Mouse (Mus musculus) left cerebral cortex, adult 11 months (tissue): Measurements from ENCODE around the gene Spata20.

ENCODE experiments used
- DNase-seq: peaks from one replicate; pipeline ENCODE4 v3.0.0; 2022; ENCODE audit warnings: low spot score

Spata20 gene

DNA sequence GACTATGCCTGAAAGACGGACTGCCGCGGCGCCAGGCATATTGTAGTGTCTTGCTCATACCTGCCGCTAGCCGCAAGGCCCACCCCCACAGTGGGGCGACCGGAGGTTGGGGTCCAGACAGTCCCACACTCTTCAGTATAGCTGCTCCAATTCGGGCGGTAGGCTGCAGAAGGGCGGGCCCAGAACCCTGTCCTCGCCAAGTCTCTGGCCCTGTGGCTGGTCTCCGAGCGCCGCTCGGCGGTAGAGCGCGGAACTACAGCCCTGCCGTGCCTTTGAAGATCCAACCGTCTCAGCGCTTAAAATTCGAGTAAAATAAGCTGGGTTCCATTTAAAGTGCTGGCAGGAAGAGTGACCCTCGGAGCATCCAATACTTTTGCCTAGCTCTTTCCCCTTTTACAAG, at the start of gene Spata20:
Spata20 (minus strand) TSS at position 179 of the 400 bp plus-strand sequence.
- DNase-seq = peak; percentile 75

DNA sequence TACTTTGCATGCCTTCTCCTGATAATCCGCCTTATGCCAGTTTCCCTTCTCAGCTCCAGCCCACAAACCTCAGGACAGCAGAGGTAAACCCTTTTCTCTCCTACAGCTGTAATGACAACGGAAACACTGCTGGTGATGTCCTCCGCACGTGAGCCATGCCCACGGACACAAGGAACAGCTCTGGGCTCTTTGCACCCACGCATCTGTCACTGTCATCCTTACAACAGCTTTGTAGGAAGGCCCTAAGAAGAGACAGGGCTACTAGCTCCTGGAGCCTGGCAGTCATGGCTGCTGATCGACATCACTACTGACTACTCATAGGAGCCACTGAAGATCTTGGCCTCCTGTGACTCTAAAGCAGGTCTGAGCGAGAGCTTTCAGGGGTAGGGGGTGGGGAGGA, 47.2 kb upstream of the Spata20 start:
- DNase-seq = no peak

DNA sequence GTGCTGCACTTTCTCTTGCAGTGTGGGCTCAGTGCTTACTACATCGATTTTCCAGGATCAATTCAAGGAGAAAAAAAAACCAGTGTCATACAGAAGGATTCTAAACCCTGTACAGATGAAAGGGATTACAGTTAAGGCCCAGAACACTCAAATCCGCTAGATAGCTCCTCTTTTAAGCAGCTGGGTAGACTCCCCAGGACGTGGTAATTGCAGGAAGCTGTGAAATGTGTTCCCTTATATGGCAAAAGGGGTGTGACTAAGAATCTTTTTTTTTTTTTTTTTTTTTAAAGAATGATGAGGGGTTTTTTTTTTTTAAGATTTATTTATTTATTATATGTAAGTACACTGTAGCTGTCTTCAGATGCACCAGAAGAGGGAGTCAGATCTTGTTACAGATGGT, 42.9 kb upstream of the Spata20 start:
- no peak for DNase-seq

DNA sequence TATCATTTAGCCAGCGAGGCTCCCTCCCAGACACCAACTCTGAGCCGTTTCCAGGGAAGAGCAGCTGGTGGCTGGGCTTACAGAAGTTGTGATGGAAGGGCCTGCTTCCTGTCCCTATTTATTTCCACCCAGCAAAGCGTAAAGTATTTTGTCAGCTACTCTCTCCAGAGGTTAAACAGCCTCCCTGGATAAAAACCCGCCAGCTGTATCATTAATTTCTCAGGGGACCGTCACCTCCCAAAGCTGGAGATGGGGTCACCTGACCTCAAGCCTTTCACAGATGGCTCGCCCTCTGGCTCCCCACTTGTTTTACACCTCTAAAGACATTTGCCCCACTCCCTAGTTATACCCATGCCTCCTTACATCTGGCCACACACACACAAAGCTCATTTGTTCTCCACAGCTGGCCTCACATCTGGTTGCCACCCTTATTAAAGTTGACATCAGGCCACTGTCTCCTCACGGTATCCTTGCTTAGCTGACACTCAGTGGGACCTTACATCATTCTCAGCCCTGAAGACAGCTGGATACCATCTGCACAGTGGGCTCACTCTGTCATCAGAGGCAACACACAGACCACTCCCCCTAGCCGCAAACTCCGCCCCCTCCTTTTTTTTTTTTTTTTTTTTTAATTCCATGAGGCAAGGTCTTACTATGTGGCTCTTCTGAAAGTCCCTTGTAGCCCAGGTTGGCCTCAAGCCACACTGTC, 40.3 kb upstream of the Spata20 start:
- no peak for DNase-seq

DNA sequence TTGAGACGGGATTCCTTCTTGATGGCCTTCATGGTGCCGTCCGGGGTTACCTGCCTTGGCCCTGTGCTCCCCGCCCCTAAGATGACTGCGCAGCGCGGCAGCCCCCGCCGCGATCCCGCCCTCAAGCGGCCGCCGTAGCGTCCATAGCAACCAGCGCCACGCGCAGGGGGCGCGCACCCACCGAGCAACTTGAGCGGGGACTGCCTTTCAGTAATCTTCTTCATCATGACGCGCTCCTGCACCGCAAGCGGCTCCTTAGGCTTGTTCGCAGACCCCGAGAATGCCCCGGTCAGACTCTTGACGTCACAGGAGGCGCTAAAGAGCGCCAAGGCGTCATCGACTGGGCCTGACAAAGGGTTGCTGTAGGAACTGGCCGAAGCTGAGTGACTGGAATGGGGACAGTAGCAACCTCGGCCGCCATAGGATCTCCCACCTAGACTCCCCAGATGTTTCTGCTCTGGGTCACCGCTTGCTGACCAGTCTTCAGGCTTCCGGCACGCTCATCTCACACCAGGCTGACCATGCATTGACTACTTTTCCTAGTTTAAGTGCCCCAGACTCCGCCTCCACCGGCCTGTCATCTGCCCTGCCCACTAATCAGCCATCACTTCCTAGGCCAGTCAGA, 35.4 kb upstream of the Spata20 start, which contains the start of gene Mycbpap:
Mycbpap (minus strand) TSS at position 524 of the 625 bp plus-strand sequence.
- DNase-seq = no peak

DNA sequence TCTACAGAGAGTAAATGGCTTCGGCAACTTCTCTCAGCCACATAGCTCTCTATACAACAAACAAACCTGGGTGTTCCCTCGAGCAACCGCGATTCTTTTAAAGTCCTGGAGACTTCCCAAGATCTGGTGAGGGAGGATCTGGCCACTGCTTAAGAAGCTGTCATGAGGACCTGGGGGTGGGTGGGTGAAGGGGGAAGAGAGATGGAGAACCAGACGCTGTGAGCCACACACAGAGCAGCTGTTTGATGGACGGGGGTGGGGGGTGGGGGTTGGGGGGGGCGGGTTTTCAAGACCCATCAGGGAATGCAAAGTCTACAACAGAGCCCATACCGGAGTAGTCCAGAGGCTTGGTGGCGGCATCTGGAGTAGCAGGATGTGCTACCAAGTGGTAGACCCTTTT, 27.5 kb upstream of the Spata20 start:
- DNase-seq = no peak

DNA sequence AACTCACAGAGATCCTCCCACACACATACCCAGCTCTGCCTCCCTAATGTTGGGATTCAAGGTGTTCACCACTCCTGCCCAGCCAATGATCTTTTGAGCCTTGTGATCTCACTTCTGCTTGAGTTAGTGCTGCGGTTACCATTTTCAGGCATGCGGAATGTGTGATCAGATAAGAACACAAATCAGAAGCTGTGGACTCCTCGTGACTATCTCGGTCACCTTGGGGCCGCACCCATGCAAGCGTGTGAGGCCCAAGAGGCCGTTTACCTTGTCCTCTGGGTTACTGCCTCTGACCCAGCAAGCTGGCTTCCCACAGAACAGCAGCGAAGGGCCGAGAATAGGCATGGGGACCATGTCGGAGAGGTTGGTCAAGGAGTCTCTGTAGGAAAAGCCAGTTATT, 23.0 kb upstream of the Spata20 start:
- DNase-seq = no peak

DNA sequence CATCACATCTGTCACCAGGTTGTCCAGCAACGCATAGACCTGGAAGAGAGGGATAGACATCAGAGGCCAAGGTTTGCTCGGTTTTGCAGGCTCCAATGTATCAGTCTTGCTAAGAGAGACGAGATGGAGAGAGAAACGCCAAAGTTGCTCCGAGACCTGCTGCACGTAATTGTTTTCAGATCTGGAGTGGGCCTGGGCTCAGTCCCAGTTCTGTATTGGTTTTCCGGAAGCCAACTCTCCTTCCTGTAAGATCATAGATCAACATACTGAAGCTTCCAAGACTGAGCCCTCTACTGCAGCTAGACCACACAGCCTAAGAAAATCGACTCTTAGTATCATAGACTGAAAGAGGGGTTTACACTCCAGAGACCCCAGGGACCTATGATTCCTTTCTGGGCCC, 15.5 kb upstream of the Spata20 start:
- DNase-seq = no peak

DNA sequence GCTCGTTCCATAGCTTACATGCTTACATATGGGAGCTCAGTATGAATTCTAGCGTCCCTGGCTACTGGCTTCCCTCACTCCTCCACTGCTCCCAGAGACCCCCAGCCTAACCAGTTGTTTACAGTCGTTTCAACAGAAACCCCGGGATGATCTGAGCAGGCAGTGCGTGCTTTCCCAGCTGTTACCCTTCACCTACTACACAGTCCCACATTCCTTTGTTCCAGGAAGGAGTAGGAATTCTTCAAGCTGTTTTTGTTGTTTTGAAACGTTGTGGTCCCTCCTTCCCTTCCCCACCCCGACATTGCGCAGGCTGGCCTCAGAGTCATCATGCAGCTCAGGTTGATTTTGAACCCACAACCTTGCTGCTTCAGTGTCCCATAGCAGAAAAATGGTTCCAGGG, 14.4 kb upstream of the Spata20 start:
- DNase-seq = no peak

DNA sequence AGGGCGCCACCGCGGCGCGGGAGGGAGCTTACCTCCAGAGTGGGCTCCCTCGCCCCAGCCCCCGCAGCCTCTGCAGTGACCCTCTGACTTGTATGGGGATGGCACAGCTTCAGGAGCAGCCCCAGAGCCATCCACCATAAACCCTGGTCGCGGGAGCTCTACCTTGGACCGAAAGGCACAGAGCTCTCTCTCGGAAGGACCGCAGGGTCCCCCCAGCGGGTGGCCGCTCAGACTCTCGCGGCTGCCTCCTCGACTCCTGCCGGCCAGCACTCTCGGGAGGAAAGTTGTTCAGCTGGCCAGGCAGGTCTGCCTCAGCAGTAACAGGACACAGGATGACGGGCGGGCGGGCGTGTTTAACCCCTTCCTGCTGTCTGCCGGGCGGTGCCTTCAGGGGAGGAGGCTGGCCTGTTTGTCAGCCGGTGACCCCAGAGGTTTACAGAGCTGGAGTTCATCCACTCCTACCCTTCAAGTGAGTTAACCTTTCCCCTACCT, 13.7 kb upstream of the Spata20 start, which contains the start of gene Epn3:
Epn3 (minus strand) TSS at position 314 of the 492 bp plus-strand sequence.
- no peak for DNase-seq

DNA sequence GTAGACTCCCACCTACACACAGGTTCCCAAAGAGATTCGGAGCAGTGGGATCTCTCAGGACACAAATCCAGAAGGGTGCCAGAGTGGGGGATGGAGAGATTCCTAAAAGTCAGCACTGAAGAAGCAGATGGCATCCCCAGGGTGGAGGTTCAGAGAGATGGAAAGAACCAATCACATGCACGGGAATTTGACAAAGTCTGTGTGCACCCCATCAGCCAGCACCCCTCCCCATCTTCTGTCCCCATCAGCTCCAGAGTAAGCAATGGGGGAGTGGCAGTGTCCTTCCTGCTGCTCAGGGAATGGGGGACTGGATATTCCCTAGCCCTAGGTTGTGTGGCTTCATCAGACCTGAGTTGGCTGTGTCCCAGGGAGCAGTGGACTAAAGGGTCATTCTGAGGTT, 13.1 kb upstream of the Spata20 start:
- no peak for DNase-seq

DNA sequence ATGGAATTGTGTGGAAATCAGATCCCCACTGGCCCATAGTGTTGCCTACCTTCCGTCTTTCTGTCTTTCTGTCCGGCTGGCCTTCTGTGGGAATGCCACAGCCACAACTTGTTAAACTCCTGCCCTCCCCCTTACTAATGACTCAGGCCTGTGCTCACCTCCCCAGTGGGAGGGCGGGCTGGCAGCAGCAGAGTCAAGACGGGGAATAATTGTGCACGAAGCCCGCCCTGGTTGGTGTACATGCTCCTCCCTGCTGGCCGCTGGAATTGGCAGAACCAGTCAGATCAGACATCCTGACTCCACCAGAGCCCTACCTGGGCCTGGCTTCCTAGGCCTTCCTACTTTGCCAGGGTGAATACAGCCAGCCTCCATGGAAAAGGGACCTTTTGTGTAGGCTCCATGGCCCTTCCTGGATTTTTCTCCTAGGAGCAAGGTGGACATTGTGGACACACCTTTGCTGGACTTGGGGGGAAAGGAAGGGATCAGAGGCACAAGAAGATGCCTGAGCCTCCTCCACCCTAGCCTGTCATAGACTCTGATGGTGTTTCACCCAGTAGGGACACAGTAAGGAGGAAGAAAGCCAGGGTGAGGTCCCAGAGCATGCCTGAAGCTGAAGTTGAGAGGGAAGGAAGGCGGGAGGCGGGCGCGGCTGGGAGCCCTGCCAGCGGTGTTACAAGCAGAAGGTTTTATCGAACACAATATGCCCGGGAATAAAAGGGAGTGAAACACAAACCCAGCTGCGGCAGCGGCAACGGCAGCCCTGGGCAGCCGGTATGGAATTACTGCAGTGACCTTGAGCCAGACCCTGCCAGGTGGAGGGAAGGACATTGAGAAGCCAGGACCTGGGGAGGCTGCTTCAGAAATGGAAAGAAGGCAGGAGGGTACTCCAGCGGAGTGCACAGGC, 12.4 kb upstream of the Spata20 start:
- DNase-seq = peak; percentile 25

DNA sequence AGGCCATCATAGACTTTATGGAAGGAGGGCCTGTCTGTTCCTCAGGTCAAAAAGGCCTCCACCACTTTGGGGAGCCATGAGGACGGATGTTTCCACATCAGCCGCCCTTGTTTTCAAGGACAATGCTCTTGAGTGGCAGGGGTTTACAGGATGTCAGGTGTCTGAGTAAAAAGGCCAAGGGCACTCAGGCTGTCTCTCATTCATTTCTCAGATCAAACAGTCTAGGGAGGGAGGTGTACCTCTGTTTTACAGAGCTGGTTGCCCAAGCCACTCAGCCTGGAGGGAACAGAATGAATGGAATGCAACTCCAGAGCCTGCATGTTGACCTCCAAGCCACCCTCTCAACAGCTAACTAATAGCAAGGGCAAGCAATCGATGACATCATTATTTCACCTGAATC, 9.4 kb upstream of the Spata20 start:
- no peak for DNase-seq

DNA sequence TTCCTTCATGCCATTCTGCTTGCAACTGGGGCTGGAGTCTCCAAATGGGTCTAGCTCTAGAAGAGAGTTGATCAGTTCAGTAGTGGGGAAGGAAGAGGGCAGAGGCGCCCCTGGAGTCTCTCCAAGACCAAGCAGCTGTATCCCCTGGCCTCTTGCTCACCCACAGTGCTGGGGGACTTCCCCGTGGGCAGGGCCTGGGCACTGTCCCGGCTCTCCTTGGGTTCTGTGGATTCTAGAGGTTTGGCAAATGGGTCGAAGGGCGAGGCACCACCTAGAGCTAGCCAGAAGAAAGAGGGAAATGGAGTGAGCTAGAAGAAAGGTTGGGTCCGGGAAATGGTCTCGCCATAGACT, 5.7 kb upstream of the Spata20 start:
- no peak for DNase-seq

DNA sequence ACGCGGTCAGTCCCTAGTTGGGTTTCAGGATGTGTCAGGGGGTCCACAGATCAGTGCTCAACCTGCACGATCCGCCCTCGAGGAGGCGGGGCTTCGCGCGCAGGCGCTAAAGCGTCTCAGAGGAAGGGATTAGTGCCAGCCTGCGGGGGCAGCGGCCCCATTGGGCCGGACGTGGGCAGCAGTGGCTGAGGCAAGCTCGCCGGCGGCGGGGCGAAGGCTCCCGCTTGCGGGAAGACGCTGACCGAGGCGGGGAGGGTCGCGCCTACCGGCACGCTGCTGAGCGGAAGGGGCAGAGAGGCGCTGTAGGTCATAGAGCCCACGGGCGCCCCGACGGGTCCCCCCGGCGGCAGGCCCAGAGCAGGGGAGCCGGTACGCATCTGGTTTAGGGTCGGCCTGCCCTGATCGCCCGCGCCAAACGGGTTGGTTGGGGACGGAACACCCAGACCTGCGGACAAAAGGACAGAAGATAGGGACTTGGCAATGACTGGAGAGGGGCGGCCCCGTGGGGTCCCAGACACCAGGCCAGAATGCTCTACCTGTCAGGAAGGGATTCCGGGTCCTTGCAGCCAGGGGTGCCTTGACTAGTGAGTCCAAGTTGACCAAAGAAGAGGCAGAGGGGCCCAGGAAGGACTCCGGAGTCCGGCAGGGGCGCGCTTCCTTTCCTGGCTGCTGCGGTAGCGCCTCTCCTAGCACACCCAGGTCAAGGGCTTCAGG, 5.2 kb upstream of the Spata20 start:
- DNase-seq = no peak

DNA sequence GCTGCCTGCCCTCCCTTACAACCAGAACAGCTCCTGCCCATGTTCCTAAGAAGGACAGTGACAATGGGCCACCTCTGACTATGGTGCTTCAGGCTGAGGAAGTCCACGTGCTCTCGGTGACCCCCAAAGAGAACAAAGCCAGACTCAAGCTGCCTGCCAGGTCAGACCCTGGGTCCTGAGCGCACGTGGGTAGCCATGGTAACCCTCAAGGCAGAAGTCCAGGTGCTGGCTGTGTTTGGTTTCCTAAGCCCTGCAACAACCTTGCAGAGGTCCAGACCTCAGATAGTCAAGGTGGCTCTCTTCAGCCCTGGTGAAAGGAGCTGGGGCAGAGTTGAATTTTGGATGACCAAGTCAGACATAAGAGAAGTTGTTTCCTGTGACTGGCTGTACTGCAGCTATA, 3.8 kb upstream of the Spata20 start:
- no peak for DNase-seq

DNA sequence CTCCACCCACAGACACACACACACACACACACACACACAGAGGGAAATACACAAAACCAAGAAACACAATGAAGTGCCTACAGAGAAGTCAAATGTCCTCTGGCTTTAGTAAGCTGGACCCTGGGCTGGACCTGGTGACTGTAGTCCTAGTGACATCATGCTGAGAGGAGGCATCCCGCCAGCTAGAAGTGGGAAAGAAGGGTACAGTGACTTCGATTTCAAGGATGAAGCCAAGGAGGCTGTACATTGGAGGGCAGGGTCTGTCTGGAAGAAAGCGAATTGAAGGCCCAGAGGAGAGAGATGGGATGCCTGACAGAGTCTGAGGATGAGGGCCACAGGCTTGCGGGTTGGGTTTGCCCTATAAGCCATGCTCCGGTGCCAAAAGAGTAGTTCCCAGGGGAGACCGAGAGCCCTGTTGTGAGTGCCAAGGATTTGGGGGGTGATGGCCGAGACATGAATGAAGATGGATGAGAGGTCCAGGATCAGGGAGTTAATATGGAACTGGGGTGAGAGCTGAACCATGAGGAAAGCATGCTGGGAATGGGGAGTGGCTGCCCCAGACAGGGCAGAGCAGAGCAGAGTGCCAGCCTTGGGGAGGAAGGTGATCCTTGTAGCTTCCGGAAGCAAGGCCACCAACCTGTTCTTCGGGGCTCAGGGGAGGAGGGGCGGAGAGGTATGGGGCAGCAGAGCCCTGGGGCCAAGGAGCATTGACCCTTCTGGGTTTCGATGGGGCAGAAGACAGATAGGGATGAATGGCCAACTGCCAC, 3.0 kb upstream of the Spata20 start:
- no peak for DNase-seq

DNA sequence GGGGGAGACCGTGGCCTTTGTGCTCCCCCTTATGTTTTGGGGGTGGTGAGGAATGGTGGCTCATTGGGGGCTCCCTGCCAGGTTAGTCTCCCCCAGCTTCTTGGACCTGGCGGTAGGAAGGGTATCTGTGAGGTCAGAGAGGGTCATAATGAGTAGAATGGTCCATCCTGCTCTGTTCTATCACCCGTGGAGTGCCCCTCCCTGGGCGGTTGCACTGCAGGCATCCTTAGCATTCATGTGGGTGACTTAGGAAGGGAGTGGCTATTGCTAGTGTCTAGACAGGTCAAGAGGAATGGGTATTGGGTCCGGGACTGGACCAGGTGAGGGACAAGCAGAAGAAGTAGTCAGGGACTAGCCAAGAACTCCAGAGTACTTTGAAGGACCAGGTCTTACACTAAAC, 756 bp downstream of the Spata20 start:
- no peak for DNase-seq

DNA sequence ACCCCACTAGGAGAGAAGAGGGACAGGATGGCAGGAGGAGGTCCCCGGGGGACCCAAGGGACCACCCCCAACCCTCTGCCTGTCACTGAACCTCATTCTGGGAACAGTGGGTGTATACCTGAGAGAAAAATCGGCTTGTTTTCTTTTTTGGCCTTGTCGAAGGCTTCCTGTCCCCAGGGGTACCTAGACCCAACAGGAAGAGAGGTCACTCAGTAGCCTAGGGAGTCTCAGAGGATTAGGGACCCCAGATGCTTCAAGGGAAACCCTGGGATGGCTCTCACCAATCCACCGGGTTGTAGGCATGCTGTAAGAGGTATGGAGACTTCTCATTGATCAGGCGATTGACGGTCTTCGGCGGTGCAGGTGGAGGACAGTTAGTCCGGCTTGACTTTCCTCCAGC, 1.3 kb downstream of the Spata20 start:
- DNase-seq = no peak

DNA sequence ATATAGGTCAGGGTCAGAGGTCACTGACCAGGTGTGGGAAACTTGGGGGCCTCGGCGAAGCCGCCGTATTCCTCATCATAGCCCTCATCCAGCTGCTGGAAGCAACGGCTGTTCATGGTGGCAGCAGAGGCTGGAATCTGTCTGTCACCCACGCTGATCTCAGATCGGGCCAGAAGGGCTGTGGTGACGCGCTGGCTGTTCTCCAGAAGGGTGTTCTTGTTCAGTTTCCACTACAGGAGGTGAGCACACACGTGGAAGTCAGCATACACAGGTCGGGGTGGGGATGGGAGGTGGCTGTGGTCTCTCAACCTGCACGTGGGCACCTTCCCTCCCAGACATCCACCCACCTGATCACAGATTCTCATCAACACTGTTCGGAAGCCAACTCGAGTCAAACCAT, 2.1 kb downstream of the Spata20 start:
- no peak for DNase-seq

DNA sequence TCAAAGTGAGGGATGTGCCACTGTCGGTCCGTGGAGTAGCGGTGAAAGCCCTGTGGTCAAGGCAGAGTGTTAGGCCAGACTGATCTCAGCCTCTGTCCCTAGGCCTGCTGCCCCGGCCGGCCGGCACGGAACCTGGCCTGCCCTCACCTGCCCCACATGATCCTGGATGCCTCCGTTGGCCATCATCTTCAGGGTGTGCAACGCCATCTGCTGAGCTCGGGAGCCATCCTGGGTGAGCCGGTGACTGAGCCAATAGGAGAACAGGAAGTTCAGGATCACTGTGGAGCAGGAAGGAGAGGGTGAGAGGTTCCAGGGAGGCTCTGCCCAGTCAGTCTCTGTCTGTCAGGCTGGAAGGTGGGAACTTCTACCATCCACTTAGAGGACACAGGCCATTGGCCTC, 2.5 kb downstream of the Spata20 start:
- DNase-seq = no peak
